Mouse (Mus musculus): Measurements from ENCODE around the gene Mcm2.

Mcm2 gene

GRCm38 (mm10) chr6:88850034-88850433 lies 48.5 kb downstream of the Mcm2 start:
- no peak for DNase-seq (ENCODE audit: low read depth, low spot score)

GRCm38 (mm10) chr6:88849270-88849669 lies 49.3 kb downstream of the Mcm2 start:
- DNase-seq (ENCODE audit: low read depth, low spot score) = peak; percentile 55

- DNase-seq (ENCODE audit: low read depth, low spot score) = no peak
These were observed 51.0 kb downstream of the Mcm2 start for GRCm38 (mm10) chr6:88847571-88847970.

GRCm38 (mm10) chr6:88844901-88845565 lies 53.5 kb downstream of the Mcm2 start:
- no peak for DNase-seq (ENCODE audit: low read depth, low spot score)

- no peak for DNase-seq (ENCODE audit: low read depth, low spot score)
These were observed 54.5 kb downstream of the Mcm2 start for GRCm38 (mm10) chr6:88843781-88844725.

GRCm38 (mm10) chr6:88843241-88843640 lies 55.3 kb downstream of the Mcm2 start:
- DNase-seq (ENCODE audit: low read depth, low spot score) = no peak

- DNase-seq (ENCODE audit: low read depth, low spot score) = peak; percentile 58
These were observed 55.8 kb downstream of the Mcm2 start for GRCm38 (mm10) chr6:88842731-88843151.

- DNase-seq (ENCODE audit: low read depth, low spot score) = peak; percentile 100
These were observed 56.5 kb downstream of the Mcm2 start, which contains the start of gene Abtb1 for GRCm38 (mm10) chr6:88841781-88842689. TSS of gene Abtb1 (minus strand) at chr6:88841984.

- DNase-seq (ENCODE audit: low read depth, low spot score) = no peak
These were observed 57.1 kb downstream of the Mcm2 start for GRCm38 (mm10) chr6:88841514-88841780.

GRCm38 (mm10) chr6:88840791-88841513 lies 57.6 kb downstream of the Mcm2 start:
- no peak for DNase-seq (ENCODE audit: low read depth, low spot score)

GRCm38 (mm10) chr6:88840211-88840610 lies 58.4 kb downstream of the Mcm2 start:
- no peak for DNase-seq (ENCODE audit: low read depth, low spot score)

GRCm38 (mm10) chr6:88839135-88839970 lies 59.2 kb downstream of the Mcm2 start:
- peak; percentile 69 for DNase-seq (ENCODE audit: low read depth, low spot score)

GRCm38 (mm10) chr6:88838613-88839012 lies 60.0 kb downstream of the Mcm2 start:
- DNase-seq (ENCODE audit: low read depth, low spot score) = no peak

GRCm38 (mm10) chr6:88837999-88838398 lies 60.6 kb downstream of the Mcm2 start:
- no peak for DNase-seq (ENCODE audit: low read depth, low spot score)

GRCm38 (mm10) chr6:88836178-88836819 lies 62.3 kb downstream of the Mcm2 start:
- DNase-seq (ENCODE audit: low read depth, low spot score) = no peak

GRCm38 (mm10) chr6:88835047-88835446 lies 63.5 kb downstream of the Mcm2 start:
- DNase-seq (ENCODE audit: low read depth, low spot score) = no peak

All from ZHBTc4 (cell line).